Mouse (Mus musculus) limb, embryonic 13.5 days (tissue): Measurements from ENCODE around the gene Sgk2. TPM values are rescaled to one million over a fixed set of nuclear protein-coding genes. Genes with fewer than 3 reads are reported as not detected.
"Not testable (repeated sequence)": the region's sequence is repeated elsewhere in the genome, so short reads cannot be mapped to it uniquely, and the experiment has no call there.

Source experiments
- ATAC-seq: fragments of 200-750 bp; cut with Nextera tagmentation; 2 replicates; pipeline ENCODE4 v1.8.0; 2017; ENCODE audit warnings: low read depth, moderate number of reproducible peaks, moderate TSS enrichment; ENCODE audit not compliant: low FRiP score
- H3K27ac ChIP-seq: fragments of 300-500 bp; sonication (generic); 2 replicates; pipeline ENCODE4 v1.5.1; 2015; ENCODE audit warnings: inconsistent platforms, mild to moderate bottlenecking, moderate library complexity
- H3K27me3 ChIP-seq: fragments of 300-500 bp; sonication (generic); 2 replicates; pipeline ENCODE4 v1.6.1; 2015; ENCODE audit warnings: mild to moderate bottlenecking, inconsistent platforms
- H3K36me3 ChIP-seq: fragments of 300-500 bp; sonication (generic); 2 replicates; pipeline ENCODE4 v1.6.1; 2015; ENCODE audit warnings: inconsistent platforms, mild to moderate bottlenecking, moderate library complexity
- H3K4me1 ChIP-seq: fragments of 300-500 bp; sonication (generic); 2 replicates; pipeline ENCODE4 v1.6.1; 2015; ENCODE audit warnings: inconsistent platforms
- H3K4me2 ChIP-seq: fragments of 300-500 bp; sonication (generic); replicated peaks from 2 replicates; pipeline ENCODE4 v1.6.1; 2015; ENCODE audit warnings: inconsistent platforms, mild to moderate bottlenecking, moderate library complexity
- H3K4me3 ChIP-seq: fragments of 300-500 bp; sonication (generic); 2 replicates; pipeline ENCODE4 v1.5.1; 2015; ENCODE audit warnings: moderate library complexity, mild to moderate bottlenecking, inconsistent platforms
- H3K9ac ChIP-seq: fragments of 300-500 bp; sonication (generic); 2 replicates; pipeline ENCODE4 v1.6.1; 2015; ENCODE audit warnings: mild to moderate bottlenecking, inconsistent platforms
- H3K9me3 ChIP-seq: fragments of 300-500 bp; sonication (generic); 2 replicates; pipeline ENCODE4 v1.6.1; 2016; ENCODE audit warnings: inconsistent platforms
- WGBS: fragments of 180-500 bp; shearing (Covaris S2); methylation state at CpG from one replicate; pipeline ENCODE4 v1.1.7; 2015; 5-methylcytosine and 5-hydroxymethylcytosine counted together
- polyA plus RNA-seq: library from polyadenylated mRNA; unstranded; fragments of >200 nt; fragmentation: Nextera tagmentation; extraction: Ambion mirVana; gene quantifications from 2 replicates; pipeline ENCODE4 v1.2.1, GENCODE M21; 2015

Gene Sgk2
- polyA plus RNA-seq, 1 experiment from 2014 or later, result 0.05 TPM

DNA sequence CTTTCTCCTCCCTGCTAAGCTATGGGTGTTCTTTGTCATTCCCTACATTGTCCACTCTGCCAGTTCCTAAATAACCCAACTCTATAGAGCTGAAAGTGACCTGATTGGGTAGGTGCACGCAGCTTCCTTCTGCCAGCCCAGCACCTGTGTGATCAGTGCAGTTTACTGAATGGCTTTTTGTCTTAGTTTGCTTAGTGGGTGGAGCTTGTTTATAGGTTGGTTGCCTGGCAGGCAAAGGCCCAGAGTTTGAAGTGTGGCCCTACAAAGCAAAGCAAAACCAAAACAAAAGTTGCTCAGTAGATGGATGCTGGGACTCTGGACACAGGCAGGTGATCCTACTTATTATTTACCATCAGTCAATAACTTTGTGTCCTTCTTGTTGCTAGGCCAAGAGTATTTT lies 64.6 kb downstream of the Sgk2 start:
- no peaks in the 10 kb centered on the region for H3K27me3 ChIP-seq
- WGBS, result 68% methylated on average over 1 of the region's 1 CpGs
- H3K4me2 ChIP-seq, result no peak overlapping the region
- no peak for ATAC-seq
- H3K9me3 ChIP-seq, result no peaks in the 10 kb centered on the region
- H3K27ac ChIP-seq, result no peak overlapping the region
- H3K4me1 ChIP-seq, result peaks cover 21% of the 10 kb centered on the region
- H3K9ac ChIP-seq, result no peak overlapping the region
- H3K36me3 ChIP-seq, result peaks cover 16% of the 10 kb centered on the region
- no peak overlapping the region for H3K4me3 ChIP-seq

DNA sequence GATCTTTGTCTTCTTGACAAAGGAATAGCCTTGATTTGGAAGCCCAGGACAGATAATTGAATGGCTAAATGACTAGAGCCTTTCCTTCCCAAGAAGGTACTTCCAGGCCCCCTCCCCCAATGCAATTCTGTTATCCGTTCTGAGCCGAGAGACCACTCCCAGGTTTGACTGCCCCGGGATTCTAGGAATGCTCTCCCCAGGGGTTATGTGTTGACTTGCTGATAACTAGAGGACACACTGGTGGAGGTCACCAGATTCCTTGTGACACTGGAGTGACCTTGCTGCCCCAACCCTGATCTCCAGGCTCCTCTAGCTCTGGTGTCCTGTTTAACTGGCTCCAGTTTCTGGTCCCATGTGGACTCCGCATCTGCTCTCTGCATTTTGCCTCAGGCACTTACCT lies 65.0 kb downstream of the Sgk2 start:
- Histone ChIP-seq H3K27ac (no peak overlapping the region), H3K4me1 (peaks cover 21% of the 10 kb centered on the region), H3K4me3 (no peak overlapping the region), H3K27me3 (no peaks in the 10 kb centered on the region), H3K4me2 (no peak overlapping the region), H3K9ac (no peak overlapping the region), H3K36me3 (peaks cover 12% of the 10 kb centered on the region), H3K9me3 (no peaks in the 10 kb centered on the region)
- WGBS, result 31% methylated on average over 4 of the region's 4 CpGs
- ATAC-seq, result no peak

DNA sequence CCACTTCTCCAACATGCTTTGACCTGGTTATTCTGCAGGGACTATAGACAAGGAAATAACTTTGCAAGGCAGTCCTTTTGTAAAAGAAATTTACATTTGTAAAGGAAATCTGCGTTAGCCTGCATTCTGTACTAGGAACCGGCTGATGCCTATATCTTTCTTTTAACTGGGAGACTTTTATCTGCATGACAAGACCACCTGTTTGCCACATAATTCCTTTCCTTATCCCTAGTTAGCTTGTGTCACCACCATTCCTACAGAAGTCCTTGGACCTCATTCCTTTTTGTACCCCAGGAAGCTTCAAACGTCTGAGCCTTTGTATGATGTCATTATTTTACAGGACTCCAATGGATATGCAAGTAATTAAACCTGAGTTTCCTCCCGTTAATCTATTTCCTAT lies 65.7 kb downstream of the Sgk2 start:
- H3K4me1 ChIP-seq, result peaks cover 21% of the 10 kb centered on the region
- 64% methylated on average over 4 of the region's 4 CpGs for WGBS
- no peak overlapping the region for H3K4me2 ChIP-seq
- H3K9ac ChIP-seq, result no peak overlapping the region
- no peaks in the 10 kb centered on the region for H3K27me3 ChIP-seq
- H3K4me3 ChIP-seq, result no peak overlapping the region
- no peaks in the 10 kb centered on the region for H3K9me3 ChIP-seq
- H3K36me3 ChIP-seq, result peaks cover 7% of the 10 kb centered on the region; the same call in 1 of the 2 replicates
- no peak overlapping the region for H3K27ac ChIP-seq
- ATAC-seq, result no peak

- peak; percentile 99 for ATAC-seq
- H3K9ac ChIP-seq, result peak within 1 kb of the TSS; percentile 78
- H3K4me1 ChIP-seq, result peaks cover 21% of the 10 kb centered on the region
- H3K4me2 ChIP-seq, result peak within 1 kb of the TSS; percentile 99
- H3K9me3 ChIP-seq, result no peaks in the 10 kb centered on the region
- no peak within 1 kb of the TSS for H3K27ac ChIP-seq
- under 1% methylated on average over 48 of the region's 48 CpGs for WGBS
- no peaks in the 10 kb centered on the region for H3K36me3 ChIP-seq
- H3K4me3 ChIP-seq, result peak within 1 kb of the TSS; percentile 75
- H3K27me3 ChIP-seq, result no peaks in the 10 kb centered on the region
Measured at GRCm38 (mm10) chr2:163054335-163054840, 67.3 kb downstream of the Sgk2 start, which contains the start of gene Mybl2. Gene Mybl2 (plus strand): TSS chr2:163054687.

DNA sequence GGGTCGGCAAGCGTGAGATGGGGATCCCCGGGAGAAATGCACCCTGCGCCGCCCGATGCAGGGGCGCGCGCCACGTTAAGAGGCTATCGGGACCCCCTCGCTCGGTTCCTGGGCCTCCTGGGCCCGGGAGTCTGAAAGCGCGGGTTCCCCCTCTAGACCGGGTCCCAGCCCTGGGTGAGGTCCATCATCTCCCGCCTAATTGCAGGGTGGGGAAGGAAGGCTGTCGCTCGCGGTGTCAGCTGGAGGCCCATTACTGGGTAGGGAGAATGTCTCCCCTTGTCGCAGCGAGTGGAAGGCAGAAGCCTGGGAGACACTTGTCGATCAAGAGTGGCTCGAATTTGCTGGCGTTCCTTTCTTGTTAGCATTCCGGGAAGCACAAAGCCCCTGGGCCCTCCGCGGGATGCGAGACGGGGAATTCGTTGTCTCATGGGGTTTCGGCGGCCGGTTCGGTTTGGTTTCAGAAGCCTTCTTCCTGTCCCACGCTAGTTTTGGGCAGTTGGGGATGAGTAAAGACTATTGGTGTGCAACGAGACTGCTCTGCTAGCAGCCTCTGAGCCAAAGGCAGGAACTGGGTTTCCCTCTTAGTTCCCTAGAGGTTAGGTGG lies 67.9 kb downstream of the Sgk2 start:
- Histone ChIP-seq H3K27ac (no peak overlapping the region), H3K4me2 (peak overlapping the region; percentile 99), H3K4me3 (peak overlapping the region; percentile 75), H3K36me3 (no peaks in the 10 kb centered on the region), H3K9me3 (no peaks in the 10 kb centered on the region), H3K27me3 (no peaks in the 10 kb centered on the region), H3K9ac (peak overlapping the region; percentile 78), H3K4me1 (peaks cover 21% of the 10 kb centered on the region)
- 0 out of 2 replicates have a peak, but pooled peaks have one; percentile 2 for ATAC-seq
- WGBS, result under 1% methylated on average over 38 of the region's 38 CpGs

GRCm38 (mm10) chr2:163055715-163056114 lies 68.6 kb downstream of the Sgk2 start:
- no peak overlapping the region for H3K27ac ChIP-seq
- H3K4me1 ChIP-seq, result peaks cover 21% of the 10 kb centered on the region
- no peak for ATAC-seq
- H3K36me3 ChIP-seq, result no peaks in the 10 kb centered on the region
- WGBS, result 32% methylated on average over 5 of the region's 5 CpGs
- no peaks in the 10 kb centered on the region for H3K9me3 ChIP-seq
- H3K4me2 ChIP-seq, result peak overlapping the region; percentile 99
- H3K27me3 ChIP-seq, result no peaks in the 10 kb centered on the region
- H3K4me3 ChIP-seq, result peak overlapping the region; percentile 75
- peak overlapping the region; percentile 78 for H3K9ac ChIP-seq

DNA sequence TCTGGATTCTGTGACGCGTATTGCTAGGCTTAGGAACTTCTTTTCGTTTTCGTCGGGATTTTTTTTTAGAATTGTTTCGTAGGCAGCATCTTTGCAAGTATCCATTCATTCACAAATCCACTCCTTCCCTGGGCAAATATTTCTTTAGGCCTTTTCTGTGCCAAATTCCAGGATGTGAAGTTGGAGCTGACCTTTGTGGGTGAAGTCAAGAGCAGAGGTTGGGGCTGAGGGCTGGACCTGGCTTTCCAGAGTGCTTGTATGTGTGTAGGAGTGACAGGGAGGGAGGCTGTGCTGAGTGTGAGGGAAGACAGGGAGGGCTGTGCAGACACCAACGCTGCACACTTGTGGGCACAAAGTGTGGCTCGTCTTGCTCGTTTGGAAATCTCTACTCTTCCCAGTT lies 69.5 kb downstream of the Sgk2 start:
- Histone ChIP-seq H3K27ac (no peak overlapping the region), H3K9ac (no peak overlapping the region), H3K4me1 (peaks cover 21% of the 10 kb centered on the region), H3K4me2 (no peak overlapping the region), H3K27me3 (no peaks in the 10 kb centered on the region), H3K4me3 (no peak overlapping the region), H3K36me3 (no peaks in the 10 kb centered on the region), H3K9me3 (no peaks in the 10 kb centered on the region)
- no peak for ATAC-seq
- WGBS, result 90% methylated on average over 9 of the region's 9 CpGs

DNA sequence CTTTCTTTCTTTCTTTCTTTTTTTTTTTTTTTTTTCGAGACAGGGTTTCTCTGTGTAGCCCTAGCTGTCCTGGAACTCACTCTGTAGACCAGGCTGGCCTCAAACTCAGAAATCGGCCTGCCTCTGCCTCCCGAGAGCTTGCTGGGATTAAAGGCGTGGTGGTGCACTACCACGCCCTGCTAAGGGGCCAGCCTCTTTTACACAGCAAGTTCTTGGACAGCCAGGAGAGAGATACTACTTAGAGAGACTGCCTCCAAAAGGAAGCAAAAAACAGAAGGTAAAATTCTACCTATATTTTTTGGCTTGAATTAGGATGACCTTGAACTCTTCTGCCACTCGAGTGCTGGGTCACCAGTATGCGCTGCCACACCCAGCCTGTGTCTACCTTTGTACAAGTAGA lies 71.9 kb downstream of the Sgk2 start:
- ATAC-seq, H3K36me3 ChIP-seq, H3K4me3 ChIP-seq, H3K9me3 ChIP-seq, H3K9ac ChIP-seq, H3K4me2 ChIP-seq, H3K27ac ChIP-seq, H3K27me3 ChIP-seq: not testable (repeated sequence)
- peaks cover 18% of the 10 kb centered on the region for H3K4me1 ChIP-seq
- 88% methylated on average over 7 of the region's 7 CpGs for WGBS

DNA sequence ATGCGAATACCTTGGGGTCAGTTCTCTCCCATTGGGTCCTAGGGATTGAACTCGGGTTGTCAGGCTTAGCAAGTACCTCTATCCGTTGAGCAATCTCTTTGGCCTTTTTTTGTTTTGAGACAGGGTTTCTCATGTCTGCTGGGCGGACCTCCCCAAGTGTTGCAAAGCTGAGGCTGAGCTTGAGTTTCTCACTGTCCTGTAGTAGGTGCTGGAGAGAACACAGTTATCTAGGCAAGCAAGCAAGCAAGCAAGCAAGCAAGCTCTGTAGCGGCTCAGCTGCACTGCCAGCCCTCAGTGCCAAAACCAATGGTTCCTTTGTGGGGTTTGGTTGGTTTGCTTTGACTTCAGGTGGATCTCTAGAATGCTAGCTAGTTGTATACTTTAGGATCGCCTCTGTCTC lies 73.5 kb downstream of the Sgk2 start:
- Histone ChIP-seq H3K4me3 (no peak overlapping the region), H3K4me1 (peaks cover 6% of the 10 kb centered on the region), H3K9me3 (no peaks in the 10 kb centered on the region), H3K36me3 (peaks cover 25% of the 10 kb centered on the region), H3K27me3 (no peaks in the 10 kb centered on the region), H3K9ac (no peak overlapping the region), H3K27ac (no peak overlapping the region), H3K4me2 (no peak overlapping the region)
- no peak for ATAC-seq
- WGBS, result 85% methylated on average over 6 of the region's 6 CpGs

DNA sequence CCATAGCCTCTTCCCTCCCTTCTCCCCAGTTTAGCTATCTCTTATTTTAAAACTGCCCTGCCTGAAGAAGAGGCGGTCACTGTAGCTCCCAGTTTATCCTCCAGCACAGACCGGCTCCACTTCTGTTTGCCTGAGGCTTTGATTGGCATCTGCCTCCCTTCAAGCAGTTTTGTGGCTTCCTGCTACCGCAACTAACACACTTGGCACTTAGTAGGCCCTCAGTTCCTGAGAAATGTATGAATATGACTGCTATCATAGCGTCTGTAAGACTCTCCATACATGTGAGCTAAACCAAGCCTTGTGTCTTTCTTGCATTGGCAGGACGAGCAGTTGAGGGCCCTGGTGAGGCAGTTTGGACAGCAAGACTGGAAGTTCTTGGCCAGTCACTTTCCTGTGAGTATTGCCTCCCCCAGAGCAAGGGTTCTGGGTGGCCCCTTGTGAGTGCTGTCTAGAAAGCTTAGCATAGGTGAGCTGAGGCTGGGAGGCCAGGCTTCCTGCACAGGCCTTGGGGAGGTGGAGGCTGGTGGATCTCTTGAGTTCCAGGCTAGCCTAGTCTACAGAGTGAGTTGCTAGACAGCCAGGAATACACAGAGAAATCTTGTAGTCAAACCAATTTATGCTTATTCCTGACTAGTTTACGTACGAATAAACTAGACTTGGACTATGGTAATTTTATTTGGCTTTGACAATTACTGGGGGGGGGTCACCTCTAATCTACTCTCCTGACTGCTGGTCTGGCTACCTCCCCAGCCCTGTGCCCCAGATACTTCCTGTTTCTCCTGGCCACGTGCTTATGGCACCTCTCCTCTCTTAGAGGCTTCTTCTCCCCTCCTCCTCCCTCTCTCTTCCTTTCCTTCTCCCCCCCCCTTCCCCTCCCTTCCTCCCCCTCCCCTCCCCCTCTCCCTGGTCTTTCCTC lies 74.3 kb downstream of the Sgk2 start:
- no peaks in the 10 kb centered on the region for H3K9me3 ChIP-seq
- no peak overlapping the region for H3K4me2 ChIP-seq
- no peaks in the 10 kb centered on the region for H3K27me3 ChIP-seq
- no peak overlapping the region for H3K27ac ChIP-seq
- no peak overlapping the region for H3K9ac ChIP-seq
- H3K36me3 ChIP-seq, result peaks cover 31% of the 10 kb centered on the region
- H3K4me1 ChIP-seq, result no peaks in the 10 kb centered on the region
- ATAC-seq, result no peak
- no peak overlapping the region for H3K4me3 ChIP-seq
- WGBS, result 83% methylated on average over 8 of the region's 8 CpGs

DNA sequence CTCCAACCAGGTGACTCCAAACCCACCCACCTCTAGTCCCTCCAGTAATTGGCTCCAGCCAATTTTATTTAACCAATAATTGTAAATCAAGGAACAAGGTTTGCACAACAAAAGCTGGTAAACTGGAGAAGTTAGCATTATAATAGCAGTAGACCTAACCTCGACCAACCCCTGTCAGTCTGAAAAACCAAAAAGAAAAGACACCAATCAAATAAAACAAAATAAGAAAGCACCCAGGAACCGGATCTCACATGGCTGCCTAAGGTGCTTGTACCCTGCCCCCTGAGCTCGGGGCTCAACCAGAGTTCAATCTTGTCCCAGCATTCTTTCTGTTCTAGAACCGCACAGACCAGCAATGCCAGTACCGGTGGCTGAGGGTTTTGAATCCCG lies 75.0 kb downstream of the Sgk2 start:
- H3K36me3 ChIP-seq, result peaks cover 31% of the 10 kb centered on the region
- H3K9ac ChIP-seq, result no peak overlapping the region
- 75% methylated on average over 6 of the region's 6 CpGs for WGBS
- H3K9me3 ChIP-seq, result no peaks in the 10 kb centered on the region
- H3K4me3 ChIP-seq, result no peak overlapping the region
- no peak overlapping the region for H3K4me2 ChIP-seq
- H3K27me3 ChIP-seq, result no peaks in the 10 kb centered on the region
- H3K4me1 ChIP-seq, result no peaks in the 10 kb centered on the region
- H3K27ac ChIP-seq, result no peak overlapping the region
- no peak for ATAC-seq
